Mouse (Mus musculus) stomach, embryonic 14.5 days (tissue): ENCODE measurements around the gene Golm1. TPM values are rescaled to one million over a fixed set of nuclear protein-coding genes. Genes with fewer than 3 reads are reported as not detected.

Source experiments
- ATAC-seq: fragments of 200-750 bp; cut with Nextera tagmentation; 2 replicates; pipeline ENCODE4 v1.8.0; 2017; ENCODE audit warnings: low read depth, moderate TSS enrichment; ENCODE audit not compliant: insufficient number of reproducible peaks, insufficient read depth, low FRiP score
- H3K27ac ChIP-seq: fragments of 300-500 bp; sonication (generic); 2 replicates; pipeline ENCODE4 v1.5.1; 2014; ENCODE audit warnings: mild to moderate bottlenecking, low read length, moderate library complexity, mixed read lengths
- H3K27me3 ChIP-seq: fragments of 300-500 bp; sonication (generic); 2 replicates; pipeline ENCODE4 v1.6.1; 2014; ENCODE audit warnings: low read length, control low read depth, mixed read lengths; ENCODE audit not compliant: control insufficient read depth, insufficient read depth
- H3K36me3 ChIP-seq: fragments of 300-500 bp; sonication (generic); 2 replicates; pipeline ENCODE4 v1.6.1; 2014; ENCODE audit warnings: mild to moderate bottlenecking, control low read depth, low read length, moderate library complexity, mixed read lengths; ENCODE audit not compliant: control insufficient read depth, insufficient read depth
- H3K4me1 ChIP-seq: fragments of 300-500 bp; sonication (generic); 2 replicates; pipeline ENCODE4 v1.6.1; 2014; ENCODE audit warnings: low read length, control low read depth, mixed read lengths; ENCODE audit not compliant: control insufficient read depth, insufficient read depth
- H3K4me2 ChIP-seq: fragments of 300-500 bp; sonication (generic); replicated peaks from 2 replicates; pipeline ENCODE4 v1.6.1; 2014; ENCODE audit warnings: low read depth, low read length, control low read depth
- H3K4me3 ChIP-seq: fragments of 300-500 bp; sonication (generic); 2 replicates; pipeline ENCODE4 v1.5.1; 2014; ENCODE audit warnings: low read depth, low read length, control low read depth
- H3K9ac ChIP-seq: fragments of 300-500 bp; sonication (generic); replicated peaks from 2 replicates; pipeline ENCODE4 v1.6.1; 2014; ENCODE audit warnings: low read depth, mild to moderate bottlenecking, control low read depth, low read length, moderate library complexity, mixed read lengths
- H3K9me3 ChIP-seq: fragments of 300-500 bp; sonication (generic); 2 replicates; pipeline ENCODE4 v1.6.1; 2016; ENCODE audit warnings: low read depth, low read length, control low read depth; ENCODE audit not compliant: control insufficient read depth
- WGBS: fragments of 180-500 bp; shearing (Covaris S2); extraction: QIAGEN DNeasy Blood & Tissue Kit; methylation state at CpG from one replicate; pipeline ENCODE4 v1.1.7; 2014; 5-methylcytosine and 5-hydroxymethylcytosine counted together
- polyA plus RNA-seq: library from polyadenylated mRNA; unstranded; fragments of >200 nt; fragmentation: Nextera tagmentation; extraction: Ambion mirVana; gene quantifications from 2 replicates; pipeline ENCODE4 v1.2.1, GENCODE M21; 2014

Golm1 gene
- polyA plus RNA-seq, 1 experiment from 2014 or later, result 95.7 TPM

GRCm38 (mm10) chr13:59637800-59638199, 37.8 kb downstream of the Golm1 start:
- WGBS, result 89% methylated on average over 7 of the region's 7 CpGs
- Histone ChIP-seq H3K4me3 (no peak overlapping the region), H3K4me2 (no peak overlapping the region), H3K36me3 (peaks cover 49% of the 10 kb centered on the region), H3K4me1 (no peaks in the 10 kb centered on the region), H3K27ac (no peak overlapping the region), H3K9me3 (no peaks in the 10 kb centered on the region), H3K9ac (no peak overlapping the region), H3K27me3 (no peaks in the 10 kb centered on the region)
- ATAC-seq, result no peak

DNA sequence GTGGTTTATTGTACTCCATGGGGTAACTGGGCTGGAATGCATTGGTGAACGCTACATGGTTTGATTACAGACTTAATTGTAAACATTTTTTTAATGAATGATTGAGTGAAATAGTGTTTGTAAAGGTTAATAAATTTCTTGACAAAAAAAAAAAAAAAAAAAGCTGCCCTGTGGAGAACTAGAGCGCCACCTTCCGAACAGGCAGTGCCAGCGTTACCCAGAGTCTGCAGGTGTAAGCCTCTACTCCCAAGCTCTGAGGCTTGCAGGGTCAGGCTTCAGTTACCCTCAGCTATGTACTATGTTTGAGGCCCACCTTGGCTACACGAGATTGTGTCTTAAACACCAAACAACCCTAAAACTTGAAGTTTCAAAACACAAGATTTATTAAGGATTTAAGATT, 41.0 kb downstream of the Golm1 start:
- peaks cover 77% of the 10 kb centered on the region for H3K36me3 ChIP-seq
- no peak overlapping the region for H3K4me2 ChIP-seq
- no peaks in the 10 kb centered on the region for H3K9me3 ChIP-seq
- H3K27ac ChIP-seq, result no peak overlapping the region
- no peak overlapping the region for H3K9ac ChIP-seq
- no peaks in the 10 kb centered on the region for H3K27me3 ChIP-seq
- 64% methylated on average over 5 of the region's 5 CpGs for WGBS
- no peaks in the 10 kb centered on the region for H3K4me1 ChIP-seq
- no peak for ATAC-seq
- no peak overlapping the region for H3K4me3 ChIP-seq

DNA sequence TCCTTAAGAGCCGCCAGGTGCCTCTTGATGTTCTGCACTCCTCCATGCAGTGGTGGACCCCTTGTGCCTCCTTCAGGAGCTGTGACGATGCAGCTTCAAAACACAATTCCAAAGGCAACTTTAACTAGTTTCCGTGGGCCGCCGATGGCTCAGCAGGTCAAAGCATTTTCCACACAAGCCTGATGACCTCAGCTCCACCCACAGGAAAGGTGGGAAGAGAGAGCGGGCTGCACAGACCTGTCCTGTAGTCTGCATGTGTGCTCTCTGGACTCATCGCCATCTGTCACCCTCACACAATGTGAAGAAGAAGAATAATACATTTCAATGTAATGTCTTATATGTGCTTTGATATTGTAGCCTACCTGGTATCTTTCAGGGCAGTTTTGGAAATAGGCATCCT, 48.9 kb downstream of the Golm1 start:
- Histone ChIP-seq H3K27me3 (no peaks in the 10 kb centered on the region), H3K9me3 (no peaks in the 10 kb centered on the region), H3K4me3 (no peak overlapping the region), H3K27ac (no peak overlapping the region), H3K4me2 (no peak overlapping the region), H3K9ac (no peak overlapping the region), H3K4me1 (no peaks in the 10 kb centered on the region), H3K36me3 (peaks cover 64% of the 10 kb centered on the region)
- 86% methylated on average over 7 of the region's 7 CpGs for WGBS
- no peak for ATAC-seq

DNA sequence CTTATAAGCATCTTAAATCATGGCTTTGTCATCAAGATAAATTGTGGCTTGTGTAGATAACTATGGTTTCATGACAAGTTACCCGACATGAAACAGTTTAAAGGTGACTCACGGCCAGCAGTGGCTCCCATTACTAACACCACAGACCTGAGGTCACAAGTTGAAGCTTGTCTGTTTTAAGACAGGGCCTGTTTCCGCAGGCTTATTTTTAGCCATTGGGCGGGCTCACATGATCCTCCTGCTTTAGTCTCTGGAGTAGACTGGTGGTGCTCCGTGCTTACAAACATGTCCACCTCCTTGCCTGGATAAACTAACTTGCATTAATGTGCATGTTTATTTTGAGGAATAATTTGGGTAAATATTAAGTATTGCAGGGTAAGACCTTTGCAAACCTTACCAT, 50.7 kb downstream of the Golm1 start:
- Histone ChIP-seq H3K9ac (no peak overlapping the region), H3K4me3 (no peak overlapping the region), H3K36me3 (peaks cover 61% of the 10 kb centered on the region), H3K9me3 (no peaks in the 10 kb centered on the region), H3K27ac (no peak overlapping the region), H3K27me3 (no peaks in the 10 kb centered on the region), H3K4me2 (no peak overlapping the region), H3K4me1 (no peaks in the 10 kb centered on the region)
- no peak for ATAC-seq
- WGBS, result 61% methylated on average over 5 of the region's 5 CpGs

GRCm38 (mm10) chr13:59624389-59624788, 51.2 kb downstream of the Golm1 start:
- no peak for ATAC-seq
- H3K4me2 ChIP-seq, result no peak overlapping the region
- no peaks in the 10 kb centered on the region for H3K9me3 ChIP-seq
- H3K27me3 ChIP-seq, result no peaks in the 10 kb centered on the region
- no peaks in the 10 kb centered on the region for H3K4me1 ChIP-seq
- H3K27ac ChIP-seq, result no peak overlapping the region
- peaks cover 58% of the 10 kb centered on the region for H3K36me3 ChIP-seq
- no peak overlapping the region for H3K9ac ChIP-seq
- 53% methylated on average over 3 of the region's 3 CpGs for WGBS
- H3K4me3 ChIP-seq, result no peak overlapping the region

- Histone ChIP-seq H3K27ac (no peak overlapping the region), H3K9me3 (no peaks in the 10 kb centered on the region), H3K4me2 (no peak overlapping the region), H3K4me1 (no peaks in the 10 kb centered on the region), H3K27me3 (no peaks in the 10 kb centered on the region), H3K9ac (no peak overlapping the region), H3K36me3 (peaks cover 55% of the 10 kb centered on the region), H3K4me3 (no peak overlapping the region)
- ATAC-seq, result no peak
- 89% methylated on average over 7 of the region's 7 CpGs for WGBS
Observed at GRCm38 (mm10) chr13:59621643-59622489, 53.7 kb downstream of the Golm1 start.

DNA sequence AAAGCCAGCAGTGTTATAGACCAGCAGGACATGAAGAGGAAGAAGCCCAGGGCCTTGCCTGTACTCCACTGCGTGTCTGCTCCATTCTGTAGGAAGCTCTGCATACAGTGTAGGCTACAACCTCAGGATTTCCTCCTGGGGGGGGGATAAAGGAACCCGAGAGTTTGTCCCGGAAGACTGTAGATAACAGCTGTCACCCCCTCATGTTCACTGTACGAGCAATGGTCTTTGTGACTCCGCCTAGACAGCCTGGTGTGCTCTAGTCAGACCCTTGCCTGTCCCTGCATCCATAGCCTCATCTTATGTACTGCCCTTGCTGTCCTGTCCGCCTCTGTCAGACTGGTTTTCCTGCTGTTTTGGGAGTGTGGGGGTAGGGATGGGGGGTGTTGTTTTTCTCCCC, 57.1 kb downstream of the Golm1 start:
- ATAC-seq, result no peak
- H3K4me3 ChIP-seq, result no peak overlapping the region
- WGBS, result 84% methylated on average over 6 of the region's 6 CpGs
- peaks cover 43% of the 10 kb centered on the region for H3K36me3 ChIP-seq
- no peak overlapping the region for H3K4me2 ChIP-seq
- no peak overlapping the region for H3K9ac ChIP-seq
- no peaks in the 10 kb centered on the region for H3K9me3 ChIP-seq
- no peaks in the 10 kb centered on the region for H3K4me1 ChIP-seq
- H3K27me3 ChIP-seq, result no peaks in the 10 kb centered on the region
- H3K27ac ChIP-seq, result no peak overlapping the region

DNA sequence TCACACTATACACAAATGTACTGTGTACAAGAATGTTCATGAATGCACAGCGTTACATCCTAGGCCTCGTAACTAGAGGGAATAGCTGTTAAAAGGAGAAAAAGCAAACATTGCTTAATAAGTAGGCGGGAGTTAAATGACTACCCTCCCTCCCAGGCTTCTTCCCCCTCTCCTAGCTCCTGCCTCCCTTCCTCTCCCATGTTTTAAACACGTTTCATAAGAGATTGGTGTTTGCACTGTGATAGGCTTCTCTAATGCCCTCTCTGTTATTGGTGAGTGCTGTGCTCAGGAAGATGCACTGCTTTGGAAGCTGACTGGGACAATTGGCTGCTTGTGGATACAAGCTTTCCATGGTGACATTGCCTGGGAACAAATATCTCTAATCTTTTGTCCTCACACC, 60.1 kb downstream of the Golm1 start:
- WGBS, result 65% methylated on average over 4 of the region's 4 CpGs
- Histone ChIP-seq H3K4me3 (no peak overlapping the region), H3K9me3 (no peaks in the 10 kb centered on the region), H3K36me3 (peaks cover 44% of the 10 kb centered on the region), H3K27ac (no peak overlapping the region), H3K27me3 (no peaks in the 10 kb centered on the region), H3K4me1 (no peaks in the 10 kb centered on the region), H3K9ac (no peak overlapping the region), H3K4me2 (no peak overlapping the region)
- ATAC-seq, result no peak

GRCm38 (mm10) chr13:59615152-59615551, 60.5 kb downstream of the Golm1 start:
- no peak overlapping the region for H3K4me2 ChIP-seq
- WGBS, result 87% methylated on average over 4 of the region's 4 CpGs
- H3K27me3 ChIP-seq, result no peaks in the 10 kb centered on the region
- H3K9me3 ChIP-seq, result no peaks in the 10 kb centered on the region
- H3K4me1 ChIP-seq, result no peaks in the 10 kb centered on the region
- no peak overlapping the region for H3K27ac ChIP-seq
- no peak for ATAC-seq
- H3K36me3 ChIP-seq, result peaks cover 45% of the 10 kb centered on the region
- H3K9ac ChIP-seq, result no peak overlapping the region
- H3K4me3 ChIP-seq, result no peak overlapping the region
